Mouse (Mus musculus) neutrophil, adult 65 days (primary cell): ENCODE results near the gene Olfr959. TPM values are rescaled to one million over a fixed set of nuclear protein-coding genes. Genes with fewer than 3 reads are reported as not detected.

Experiments
- total RNA-seq: library from RNA; stranded (reverse); gene quantifications from 2 replicates; pipeline ENCODE4 v1.2.4, GENCODE M21; 2023

The Olfr959 gene
- not detected in 2 replicates for total RNA-seq

GRCm38 (mm10) chr9:39575469-39575868 is at the start of gene Olfr959:
TSS of gene Olfr959 (minus strand) at chr9:39575569.

GRCm38 (mm10) chr9:39621073-39621472 is 45.7 kb upstream of the Olfr959 start, which contains the start of gene Olfr960:
TSS of gene Olfr960 (plus strand) at chr9:39621373.

GRCm38 (mm10) chr9:39610355-39610754 is 35.0 kb upstream of the Olfr959 start, which contains the start of gene Olfr148:
TSS of gene Olfr148 (plus strand) at chr9:39610655.

GRCm38 (mm10) chr9:39603999-39604453 is 28.7 kb upstream of the Olfr959 start, which contains the start of gene AW551984:
TSS of gene AW551984 (minus strand) at chr9:39604403.

GRCm38 (mm10) chr9:39553946-39554345 is 21.4 kb downstream of the Olfr959 start, which contains the start of gene Olfr958:
TSS of gene Olfr958 (minus strand) at chr9:39554054.

Other genes starting within 250 kb of the Olfr959 start
- not detected in 2 replicates for gene Olfr948, start 249.5 kb downstream of the Olfr959 start, total RNA-seq
- gene Olfr951, start 188.2 kb downstream of the Olfr959 start, total RNA-seq = not detected in 2 replicates
- gene Olfr952, start 148.4 kb downstream of the Olfr959 start, total RNA-seq = not detected in 2 replicates
- gene Olfr954, start 118.9 kb downstream of the Olfr959 start, total RNA-seq = not detected in 2 replicates
- not detected in 2 replicates for gene Olfr955, start 103.6 kb downstream of the Olfr959 start, total RNA-seq
- not detected in 2 replicates for gene Olfr44, start 81.6 kb downstream of the Olfr959 start, total RNA-seq
- not detected in 2 replicates for gene Olfr957, start 59.8 kb downstream of the Olfr959 start, total RNA-seq
- gene Olfr958, start 21.5 kb downstream of the Olfr959 start, total RNA-seq = not detected in 2 replicates
- not detected in 2 replicates for gene AW551984, start 28.8 kb upstream of the Olfr959 start, total RNA-seq
- not detected in 2 replicates for gene Olfr148, start 35.1 kb upstream of the Olfr959 start, total RNA-seq
- not detected in 2 replicates for gene Olfr960, start 45.8 kb upstream of the Olfr959 start, total RNA-seq
- gene Olfr961, start 69.5 kb upstream of the Olfr959 start, total RNA-seq = not detected in 2 replicates
- not detected in 2 replicates for gene Olfr963, start 91.6 kb upstream of the Olfr959 start, total RNA-seq
- not detected in 2 replicates for gene Olfr149, start 131.5 kb upstream of the Olfr959 start, total RNA-seq
- gene Olfr965, start 135.8 kb upstream of the Olfr959 start, total RNA-seq = not detected in 2 replicates
- gene Olfr150, start 155.4 kb upstream of the Olfr959 start, total RNA-seq = not detected in 2 replicates
- not detected in 2 replicates for gene Olfr967, start 170.7 kb upstream of the Olfr959 start, total RNA-seq
- gene Olfr968, start 207.7 kb upstream of the Olfr959 start, total RNA-seq = not detected in 2 replicates
- not detected in 2 replicates for gene Olfr969, start 215.4 kb upstream of the Olfr959 start, total RNA-seq
- gene Olfr970, start 233.3 kb upstream of the Olfr959 start, total RNA-seq = not detected in 2 replicates